Mouse (Mus musculus) liver, adult 2 months (tissue): ENCODE results near the gene Slc9a3.

Experiments
- CTCF ChIP-seq: fragments of 200-500 bp; IDR thresholded peaks from 2 replicates; pipeline ENCODE4 v1.5.1; 2011; ENCODE audit warnings: low read depth, low read length, control low read depth
- POLR2A ChIP-seq: fragments of 200-500 bp; IDR thresholded peaks from 2 replicates; pipeline ENCODE4 v1.6.1; 2011; ENCODE audit warnings: low read length, control low read depth; ENCODE audit not compliant: insufficient read depth; ENCODE audit errors: extremely low read depth

GRCm38 (mm10) chr13:74127571-74127970 is 6.3 kb downstream of the Slc9a3 start:
- TF ChIP-seq CTCF: no peak
- no peak for TF ChIP-seq POLR2A
